Mouse (Mus musculus) adrenal gland, adult (tissue): ENCODE data around the gene Olfr1129.
"Not testable (repeated sequence)": the region's sequence is repeated elsewhere in the genome, so short reads cannot be mapped to it uniquely, and the experiment has no call there.

Source experiments
- DNase-seq, 2 experiments: peaks; one replicate each; pipeline ENCODE4 v3.0.0; 2022 to 2023; ENCODE audit warnings: low spot score in 1 of 2; ENCODE audit not compliant: inconsistent age in 2 of 2

The Olfr1129 gene

GRCm38 (mm10) chr2:87573602-87574001 lies at the start of gene Olfr1129:
Gene Olfr1129 (plus strand): TSS chr2:87573902.
- not testable (repeated sequence) for DNase-seq

- DNase-seq, result not testable (repeated sequence)
Measured at GRCm38 (mm10) chr2:87525899-87526616, 47.6 kb upstream of the Olfr1129 start.

GRCm38 (mm10) chr2:87531496-87531895 lies 42.2 kb upstream of the Olfr1129 start, which contains the start of gene Olfr153:
Gene Olfr153 (plus strand): TSS chr2:87531796.
- DNase-seq, result no peak

- DNase-seq, result no peak
Measured at GRCm38 (mm10) chr2:87534826-87535225, 38.9 kb upstream of the Olfr1129 start.

GRCm38 (mm10) chr2:87545442-87545841 lies 28.3 kb upstream of the Olfr1129 start, which contains the start of gene Olfr1128:
Gene Olfr1128 (minus strand): TSS chr2:87545542.
- no peak for DNase-seq

- DNase-seq, result not testable (repeated sequence)
Measured at GRCm38 (mm10) chr2:87605912-87606311, 32.2 kb downstream of the Olfr1129 start, which contains the start of gene Olfr1130. Gene Olfr1130 (plus strand): TSS chr2:87606212.

- no peak for DNase-seq
Measured at GRCm38 (mm10) chr2:87626804-87627203, 53.1 kb downstream of the Olfr1129 start, which contains the start of gene Olfr1131. Gene Olfr1131 (plus strand): TSS chr2:87627104.
